Mouse (Mus musculus) embryo, embryonic 10.5 days (tissue): ENCODE measurements around the gene Tsnaxip1.

Experiments used
- DNase-seq: peaks from one replicate; pipeline ENCODE4 v3.0.0-alpha.2; 2015; ENCODE audit warnings: low spot score

Gene Tsnaxip1

GRCm38 (mm10) chr8:105826861-105827848 lies at the start of gene Tsnaxip1, which contains the start of gene Ranbp10:
Gene Tsnaxip1 (plus strand): TSS chr8:105827731.
Gene Ranbp10 (minus strand): TSS chr8:105827350.
- peak; percentile 100 for DNase-seq

GRCm38 (mm10) chr8:105777833-105778232 lies 49.7 kb upstream of the Tsnaxip1 start:
- no peak for DNase-seq

GRCm38 (mm10) chr8:105780298-105780697 lies 47.2 kb upstream of the Tsnaxip1 start:
- no peak for DNase-seq

- DNase-seq, result peak; percentile 74
These were observed 39.3 kb upstream of the Tsnaxip1 start for GRCm38 (mm10) chr8:105788241-105788640.

GRCm38 (mm10) chr8:105788927-105789326 lies 38.6 kb upstream of the Tsnaxip1 start:
- DNase-seq, result no peak

- no peak for DNase-seq
These were observed 37.9 kb upstream of the Tsnaxip1 start for GRCm38 (mm10) chr8:105789626-105790025.

GRCm38 (mm10) chr8:105793331-105793730 lies 34.2 kb upstream of the Tsnaxip1 start:
- no peak for DNase-seq

GRCm38 (mm10) chr8:105794009-105794598 lies 33.4 kb upstream of the Tsnaxip1 start:
- DNase-seq, result no peak

- no peak for DNase-seq
These were observed 31.7 kb upstream of the Tsnaxip1 start for GRCm38 (mm10) chr8:105795785-105796184.

GRCm38 (mm10) chr8:105798408-105798807 lies 29.1 kb upstream of the Tsnaxip1 start:
- no peak for DNase-seq

- DNase-seq, result no peak
These were observed 28.3 kb upstream of the Tsnaxip1 start for GRCm38 (mm10) chr8:105799091-105799812.

- DNase-seq, result no peak
These were observed 26.2 kb upstream of the Tsnaxip1 start for GRCm38 (mm10) chr8:105801153-105801904.

- no peak for DNase-seq
These were observed 22.7 kb upstream of the Tsnaxip1 start for GRCm38 (mm10) chr8:105804797-105805196.

GRCm38 (mm10) chr8:105805346-105805745 lies 22.2 kb upstream of the Tsnaxip1 start:
- no peak for DNase-seq

- no peak for DNase-seq
These were observed 21.6 kb upstream of the Tsnaxip1 start for GRCm38 (mm10) chr8:105805964-105806363.

GRCm38 (mm10) chr8:105807766-105808165 lies 19.8 kb upstream of the Tsnaxip1 start:
- no peak for DNase-seq

- no peak for DNase-seq
These were observed 19.1 kb upstream of the Tsnaxip1 start for GRCm38 (mm10) chr8:105808480-105808879.

- no peak for DNase-seq
These were observed 17.2 kb upstream of the Tsnaxip1 start for GRCm38 (mm10) chr8:105810245-105810786.

- no peak for DNase-seq
These were observed 16.5 kb upstream of the Tsnaxip1 start for GRCm38 (mm10) chr8:105811061-105811460.

GRCm38 (mm10) chr8:105811543-105811942 lies 16.0 kb upstream of the Tsnaxip1 start:
- no peak for DNase-seq

GRCm38 (mm10) chr8:105812511-105812910 lies 15.0 kb upstream of the Tsnaxip1 start:
- no peak for DNase-seq
